Mouse (Mus musculus) liver, adult 2 months (tissue): ENCODE results near the gene Gm266.

Source experiments
- CTCF ChIP-seq: fragments of 200-500 bp; IDR thresholded peaks from 2 replicates; pipeline ENCODE4 v1.5.1; 2011; ENCODE audit warnings: low read depth, low read length, control low read depth
- POLR2A ChIP-seq: fragments of 200-500 bp; IDR thresholded peaks from 2 replicates; pipeline ENCODE4 v1.6.1; 2011; ENCODE audit warnings: low read length, control low read depth; ENCODE audit not compliant: insufficient read depth; ENCODE audit errors: extremely low read depth

- no peak for TF ChIP-seq CTCF
- TF ChIP-seq POLR2A, result no peak
Measured at GRCm38 (mm10) chr12:111434745-111435327, 50.8 kb downstream of the Gm266 start.
